Mouse (Mus musculus): ENCODE results near the gene Tmem189.
A peak's percentile ranks its signal among the peaks of the same experiment; 100 is the strongest.

GRCm38 (mm10) chr2:167688498-167689451, 847 bp downstream of the Tmem189 start, which contains the start of gene Cebpb:
- TF ChIP-seq CTCF (IDR thresholded peaks at IDR 0.05; ENCODE audit: low read depth, low read length): peak; percentile 70
- TF ChIP-seq POLR2A (IDR thresholded peaks at IDR 0.05; ENCODE audit: extremely low read depth, insufficient read depth, low read length): peak; percentile 99

All from liver, adult 2 months (tissue).